Mouse (Mus musculus): ENCODE measurements at regions not wholly inside any gene's neighbourhood (a gene's known extent, or its start where the extent isn't known, plus 50 kb on each side); places are given as distances from the start of the nearest gene placed in this dataset.

GRCm38 (mm10) chr13:107829861-107830260 is 214.4 kb upstream of the Smim15 start:
- TF ChIP-seq CTCF (IDR thresholded peaks at IDR 0.05; ENCODE audit: extremely low read depth, insufficient read depth, low read length) (no peak), POLR2A (IDR thresholded peaks at IDR 0.05; ENCODE audit: extremely low read depth, insufficient read depth, low read length) (no peak)

All from cortical plate, adult 2 months (tissue).